Mouse (Mus musculus): Measurements from ENCODE around the gene Fndc1. TPM values are rescaled to one million over a fixed set of nuclear protein-coding genes. Genes with fewer than 3 reads are reported as not detected.

The Fndc1 gene
- polyA plus RNA-seq (2012; rRNA removed), result 0.66 and 1.4 TPM in 2 replicates

DNA sequence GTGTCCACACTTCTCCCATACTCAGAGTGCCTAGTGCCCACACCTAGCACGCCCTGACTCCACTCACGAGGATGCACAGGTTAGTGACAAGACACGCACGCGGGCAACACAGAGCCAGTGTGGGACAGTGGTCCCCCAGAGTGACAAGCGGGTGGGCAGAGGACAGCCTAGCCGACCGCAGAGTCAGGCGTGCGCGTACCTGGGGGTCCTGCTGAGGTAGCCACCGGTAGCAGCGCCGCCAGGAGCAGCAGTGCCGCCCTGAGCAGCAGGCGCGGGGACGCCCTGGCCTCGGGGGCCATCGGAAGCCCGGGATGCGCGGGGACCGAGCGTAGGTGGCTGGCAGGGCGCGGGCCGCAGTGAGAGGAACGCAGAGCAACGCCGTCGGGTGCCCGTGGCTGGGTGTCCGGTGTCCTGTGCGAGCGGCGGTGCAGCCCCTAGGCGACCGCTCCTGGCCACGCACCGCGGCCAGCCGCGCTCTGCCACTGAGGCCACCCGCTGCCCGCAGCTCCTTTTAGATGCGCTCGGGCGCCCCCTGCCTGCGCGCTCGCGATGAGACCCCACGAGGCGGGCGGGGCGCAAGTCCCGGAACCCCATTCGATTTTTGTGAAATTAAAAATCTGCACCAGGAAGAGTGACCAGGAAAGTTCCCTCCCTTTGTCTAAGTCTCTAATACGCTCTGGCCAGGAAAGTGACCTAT, at the start of gene Fndc1:
Gene Fndc1 (minus strand): TSS at position 484 of the 697 bp plus-strand sequence.

Other genes with a start within 250 kb of the Fndc1 start
- gene Tagap, start 98.7 kb upstream of the Fndc1 start, polyA plus RNA-seq (2012; rRNA removed), result 0.32 and 0.43 TPM in 2 replicates
- 35.3 and 41.7 TPM in 2 replicates for gene Rsph3a, start 118.3 kb upstream of the Fndc1 start, polyA plus RNA-seq (2012; rRNA removed)

Measured in central nervous system, embryonic 11.5 days (tissue).